Comparison of ENCODE assay signal across 14 mouse cellular contexts in genomic region chr12:25197757-25198156, GRCm38 (mm10).
DNase-seq lines count a peak whose midpoint lies in the region; ATAC-seq lines count a peak whose summit lies in the region.
"Had no signal": no experiment of that assay in that cellular context is flagged by ENCODE, and none has a peak within 500 bp of the region (broad histone marks: within the 10 kb centered on the region; RNA-seq: fewer than 3 reads in every experiment).

No protein-coding gene starts in this region.

- H3K27me3 ChIP-seq in embryonic facial prominence, embryonic 10.5 days (replicated peaks; ENCODE audit: low read depth, poor library complexity, severe bottlenecking): no peaks in the 10 kb centered on the region
- H3K27me3 ChIP-seq: forebrain, embryonic 12.5 days; liver, embryonic 12.5 days; neural tube, embryonic 12.5 days had no signal

- peak; percentile 72; the same call in 1 of the 2 replicates for ATAC-seq in megakaryocyte, adult 5-6 weeks (ENCODE audit: poor library complexity, severe bottlenecking)
- ATAC-seq: liver, embryonic 12.5 days had no signal

- H3K9me3 ChIP-seq in embryonic facial prominence, embryonic 10.5 days: no peaks in the 10 kb centered on the region
- H3K9me3 ChIP-seq: liver, embryonic 12.5 days; neural tube, embryonic 12.5 days had no signal

- no peaks in the 10 kb centered on the region for H3K36me3 ChIP-seq in embryonic facial prominence, embryonic 10.5 days (replicated peaks)
- H3K36me3 ChIP-seq: forebrain, embryonic 12.5 days; liver, embryonic 12.5 days; neural tube, embryonic 12.5 days had no signal

- WGBS in embryonic facial prominence, embryonic 10.5 days: 31% methylated on average over 3 of the region's 4 CpGs

- peaks cover 15% of the 10 kb centered on the region for H3K4me1 ChIP-seq in embryonic facial prominence, embryonic 10.5 days
- H3K4me1 ChIP-seq: neural tube, embryonic 12.5 days had no signal

- H3K27ac ChIP-seq in embryonic facial prominence, embryonic 10.5 days (replicated peaks): peak overlapping the region; percentile 54
- H3K27ac ChIP-seq: forebrain, embryonic 12.5 days; liver, embryonic 12.5 days; neural tube, embryonic 12.5 days had no signal

- no peak overlapping the region for H3K4me3 ChIP-seq in embryonic facial prominence, embryonic 10.5 days
- H3K4me3 ChIP-seq: forebrain, embryonic 12.5 days; liver, embryonic 12.5 days; neural tube, embryonic 12.5 days had no signal

- DNase-seq in kidney, postnatal 14 days: peak; percentile 46
- no peak for DNase-seq in kidney, postnatal 36 days
- peak; percentile 8 for DNase-seq in NIH3T3 (ENCODE audit: low read depth)
- peak; percentile 36 for DNase-seq in embryonic facial prominence, embryonic 10.5 days (ENCODE audit: low spot score)
- DNase-seq in spleen, adult 12 weeks (ENCODE audit: low spot score): no peak
- no peak for DNase-seq in testis, postnatal 14 days (ENCODE audit: low spot score)
- DNase-seq: adrenal gland, postnatal 36 days; cerebellum, adult 11 months; gastrocnemius, postnatal 14 days; midbrain, embryonic 14.5 days had no signal

Comparison
In these comparisons a context has a peak if more than half of its experiments do, and no peak if none do; other contexts are left out.
1. DNase-seq: peak in kidney, postnatal 14 days (single experiment), NIH3T3 (single experiment) and embryonic facial prominence, embryonic 10.5 days (single experiment); none in kidney, postnatal 36 days (0 of 2), spleen, adult 12 weeks (single experiment) and testis, postnatal 14 days (single experiment).